26 mouse cellular contexts compared by ENCODE assay signal in genomic region chr1:64008031-64008430, GRCm38 (mm10).
"Had no signal": no experiment of that assay in that cellular context is flagged by ENCODE, and none has a peak within 500 bp of the region (broad histone marks: within the 10 kb centered on the region; RNA-seq: fewer than 3 reads in every experiment).

No protein-coding gene starts in this region.

- H3K4me1 ChIP-seq: liver, embryonic 13.5 days; liver, embryonic 15.5 days had no signal

- H3K27me3 ChIP-seq: heart, embryonic 12.5 days; hindbrain, embryonic 15.5 days; intestine, embryonic 15.5 days; limb, embryonic 12.5 days; liver, embryonic 13.5 days; liver, embryonic 15.5 days had no signal

- H3K27ac ChIP-seq: gastrocnemius, adult 2 months; heart, adult 2 months; heart, embryonic 10.5 days; hindbrain, embryonic 10.5 days; hindbrain, embryonic 15.5 days; intestine, embryonic 15.5 days; layer of hippocampus, adult 2 months; limb, embryonic 10.5 days; limb, embryonic 12.5 days; liver, embryonic 13.5 days; liver, embryonic 15.5 days had no signal

- H3K9me3 ChIP-seq: heart, embryonic 10.5 days; heart, embryonic 12.5 days; hindbrain, embryonic 10.5 days; hindbrain, embryonic 15.5 days; intestine, embryonic 15.5 days; limb, embryonic 10.5 days; limb, embryonic 12.5 days; liver, embryonic 13.5 days; liver, embryonic 15.5 days had no signal

- H3K36me3 ChIP-seq: heart, embryonic 10.5 days; heart, embryonic 12.5 days; hindbrain, embryonic 10.5 days; hindbrain, embryonic 15.5 days; intestine, embryonic 15.5 days; limb, embryonic 10.5 days; limb, embryonic 12.5 days; liver, embryonic 13.5 days; liver, embryonic 15.5 days had no signal

- H3K4me2 ChIP-seq: heart, embryonic 12.5 days; hindbrain, embryonic 15.5 days; intestine, embryonic 15.5 days; limb, embryonic 12.5 days; liver, embryonic 11.5 days; liver, embryonic 13.5 days; liver, embryonic 15.5 days had no signal

- ATAC-seq: inflammation-experienced regulatory T-cells, adult 6 months; intestine, embryonic 15.5 days; intestine, postnatal 0 days; liver, postnatal 0 days had no signal

- H3K4me3 ChIP-seq: gastrocnemius, adult 2 months; heart, adult 2 months; heart, embryonic 10.5 days; heart, embryonic 12.5 days; hindbrain, embryonic 10.5 days; hindbrain, embryonic 15.5 days; intestine, embryonic 15.5 days; layer of hippocampus, adult 2 months; limb, embryonic 10.5 days; limb, embryonic 12.5 days; liver, embryonic 13.5 days; liver, embryonic 15.5 days had no signal

- H3K9ac ChIP-seq: heart, embryonic 12.5 days; hindbrain, embryonic 15.5 days; intestine, embryonic 15.5 days; limb, embryonic 12.5 days; liver, embryonic 13.5 days; liver, embryonic 15.5 days; liver, postnatal 0 days had no signal

- DNase-seq: gastrocnemius, adult 2 months; gastrocnemius, postnatal 10 days; gastrocnemius, postnatal 25 days; heart, adult 2 months; heart, postnatal 10 days; heart, postnatal 4 days; kidney, adult 18-20 months; kidney, adult 8-10 months; kidney, postnatal 10 days; kidney, postnatal 25 days; kidney, postnatal 4 days; liver; liver, embryonic 13.5 days; liver, postnatal 0 days had no signal
